Mouse (Mus musculus) bone marrow macrophage, adult 2 months (primary cell): ENCODE results near the gene Castor1. TPM values are rescaled to one million over a fixed set of nuclear protein-coding genes. Genes with fewer than 3 reads are reported as not detected.
A peak's percentile ranks its signal among the peaks of the same experiment; 100 is the strongest.

Experiments used
- H3K27ac ChIP-seq: 2 replicates; pipeline ENCODE4 v1.5.1; 2012; ENCODE audit warnings: low read depth, low read length; ENCODE audit not compliant: insufficient read depth
- H3K4me1 ChIP-seq: 2 replicates; pipeline ENCODE4 v1.6.1; 2012; ENCODE audit warnings: low read length; ENCODE audit not compliant: control insufficient read depth, insufficient read depth
- H3K4me3 ChIP-seq: 2 replicates; pipeline ENCODE4 v1.5.1; 2012; ENCODE audit warnings: mild to moderate bottlenecking, low read length, moderate library complexity; ENCODE audit not compliant: insufficient read depth
- CTCF ChIP-seq: IDR thresholded peaks from 2 replicates; pipeline ENCODE4 v1.5.1; 2012; ENCODE audit warnings: low read depth, mild to moderate bottlenecking, low read length, moderate library complexity
- POLR2A ChIP-seq: IDR thresholded peaks from 2 replicates; pipeline ENCODE4 v1.6.1; 2012; ENCODE audit warnings: mild to moderate bottlenecking, low read depth, low read length, borderline replicate concordance
- polyA plus RNA-seq: library from polyadenylated mRNA; stranded (reverse); fragments of >200 nt; gene quantifications from 2 replicates; pipeline ENCODE4 v1.2.4, GENCODE M21; 2012; ENCODE audit not compliant: missing spikeins, insufficient read depth, insufficient read length

Gene Castor1
- polyA plus RNA-seq, 1 experiment, result 5.4 TPM

- no peak for TF ChIP-seq POLR2A
- no peak for TF ChIP-seq CTCF
- Histone ChIP-seq H3K4me1 (peaks cover 52% of the 10 kb centered on the region), H3K4me3 (no peak overlapping the region), H3K27ac (no peak overlapping the region)
These were observed 10.4 kb downstream of the Castor1 start for GRCm38 (mm10) chr11:4228463-4228862.

- TF ChIP-seq POLR2A (no peak), CTCF (no peak)
- H3K27ac ChIP-seq, result no peak overlapping the region
- peaks cover 43% of the 10 kb centered on the region for H3K4me1 ChIP-seq
- no peak overlapping the region for H3K4me3 ChIP-seq
These were observed 11.8 kb downstream of the Castor1 start for GRCm38 (mm10) chr11:4229841-4230240.

- no peak for TF ChIP-seq CTCF
- TF ChIP-seq POLR2A, result no peak
- Histone ChIP-seq H3K4me1 (peaks cover 53% of the 10 kb centered on the region), H3K4me3 (no peak overlapping the region), H3K27ac (no peak overlapping the region)
These were observed 13.4 kb downstream of the Castor1 start for GRCm38 (mm10) chr11:4231435-4231834.

- Histone ChIP-seq H3K27ac (peak overlapping the region; percentile 78), H3K4me1 (peaks cover 53% of the 10 kb centered on the region), H3K4me3 (no peak overlapping the region)
- TF ChIP-seq CTCF, result no peak
- TF ChIP-seq POLR2A, result no peak
These were observed 14.6 kb downstream of the Castor1 start for GRCm38 (mm10) chr11:4232644-4233043.

GRCm38 (mm10) chr11:4235052-4235655 is 17.1 kb downstream of the Castor1 start:
- Histone ChIP-seq H3K27ac (no peak overlapping the region), H3K4me3 (no peak overlapping the region), H3K4me1 (peaks cover 49% of the 10 kb centered on the region)
- TF ChIP-seq POLR2A (no peak), CTCF (no peak)

GRCm38 (mm10) chr11:4235665-4236545 is 17.9 kb downstream of the Castor1 start, which contains the start of gene Osm:
TSS of gene Osm (plus strand) at chr11:4236420.
- Histone ChIP-seq H3K4me3 (peak within 1 kb of the TSS; percentile 82), H3K27ac (peak within 1 kb of the TSS; percentile 86), H3K4me1 (peaks cover 50% of the 10 kb centered on the region)
- TF ChIP-seq CTCF (no peak), POLR2A (no peak)

- H3K4me1 ChIP-seq, result peaks cover 48% of the 10 kb centered on the region
- no peak for TF ChIP-seq POLR2A
- TF ChIP-seq CTCF, result no peak
- peak overlapping the region; percentile 86 for H3K27ac ChIP-seq
- peak overlapping the region; percentile 82 for H3K4me3 ChIP-seq
These were observed 18.6 kb downstream of the Castor1 start for GRCm38 (mm10) chr11:4236546-4237067.

GRCm38 (mm10) chr11:4237389-4237912 is 19.4 kb downstream of the Castor1 start:
- H3K4me3 ChIP-seq, result peak overlapping the region; percentile 82
- H3K27ac ChIP-seq, result peak overlapping the region; percentile 86
- peaks cover 41% of the 10 kb centered on the region for H3K4me1 ChIP-seq
- TF ChIP-seq CTCF, result no peak
- no peak for TF ChIP-seq POLR2A

- TF ChIP-seq POLR2A, result no peak
- TF ChIP-seq CTCF, result no peak
- H3K4me3 ChIP-seq, result peak overlapping the region; percentile 82
- no peak overlapping the region for H3K27ac ChIP-seq
- peaks cover 36% of the 10 kb centered on the region for H3K4me1 ChIP-seq
These were observed 20.1 kb downstream of the Castor1 start for GRCm38 (mm10) chr11:4238167-4238566.

GRCm38 (mm10) chr11:4239691-4240090 is 21.7 kb downstream of the Castor1 start:
- Histone ChIP-seq H3K27ac (peak overlapping the region; percentile 38; the same call in 1 of the 2 replicates), H3K4me3 (no peak overlapping the region), H3K4me1 (peaks cover 35% of the 10 kb centered on the region)
- TF ChIP-seq CTCF, result no peak
- no peak for TF ChIP-seq POLR2A
